Mouse (Mus musculus) heart, embryonic 12.5 days (tissue): ENCODE results near the gene Sgsm2. TPM values are rescaled to one million over a fixed set of nuclear protein-coding genes. Genes with fewer than 3 reads are reported as not detected.

Source experiments
- ATAC-seq: fragments of 200-750 bp; cut with Nextera tagmentation; 2 replicates; pipeline ENCODE4 v1.8.0; 2017; ENCODE audit warnings: moderate TSS enrichment, moderate library complexity; ENCODE audit not compliant: insufficient number of reproducible peaks, low FRiP score
- H3K27ac ChIP-seq: fragments of 300-500 bp; sonication (generic); 2 replicates; pipeline ENCODE4 v1.5.1; 2016; ENCODE audit warnings: mild to moderate bottlenecking, moderate library complexity; ENCODE audit not compliant: poor library complexity, severe bottlenecking
- H3K27me3 ChIP-seq: fragments of 300-500 bp; sonication (generic); replicated peaks from 2 replicates; pipeline ENCODE4 v1.6.1; 2016; ENCODE audit warnings: mild to moderate bottlenecking, moderate library complexity
- H3K36me3 ChIP-seq: fragments of 300-500 bp; sonication (generic); 2 replicates; pipeline ENCODE4 v1.6.1; 2016; ENCODE audit warnings: mild to moderate bottlenecking, moderate library complexity
- H3K4me1 ChIP-seq: fragments of 300-500 bp; sonication (generic); replicated peaks from 2 replicates; pipeline ENCODE4 v1.6.1; 2016; ENCODE audit warnings: mild to moderate bottlenecking
- H3K4me2 ChIP-seq: fragments of 300-500 bp; sonication (generic); 2 replicates; pipeline ENCODE4 v1.6.1; 2016; ENCODE audit warnings: mild to moderate bottlenecking, moderate library complexity
- H3K4me3 ChIP-seq: fragments of 300-500 bp; sonication (generic); 2 replicates; pipeline ENCODE4 v1.5.1; 2016; ENCODE audit warnings: mild to moderate bottlenecking
- H3K9ac ChIP-seq: fragments of 300-500 bp; sonication (generic); 2 replicates; pipeline ENCODE4 v1.6.1; 2016; ENCODE audit warnings: mild to moderate bottlenecking, moderate library complexity
- H3K9me3 ChIP-seq: fragments of 300-500 bp; sonication (generic); replicated peaks from 2 replicates; pipeline ENCODE4 v1.6.1; 2016; ENCODE audit warnings: mild to moderate bottlenecking, moderate library complexity
- WGBS: fragments of 180-500 bp; shearing (Covaris S2); methylation state at CpG from one replicate; pipeline ENCODE4 v1.1.7; 2016; 5-methylcytosine and 5-hydroxymethylcytosine counted together
- microRNA-seq: library from miRNA; unstranded; fragments of <30 nt; microRNA quantifications from one replicate; pipeline ENCODE4, GENCODE M21; 2017
- polyA plus RNA-seq: library from polyadenylated mRNA; unstranded; fragments of >200 nt; fragmentation: Nextera tagmentation; extraction: Ambion mirVana; gene quantifications from 2 replicates; pipeline ENCODE4 v1.2.1, GENCODE M21; 2016

Sgsm2 gene
- polyA plus RNA-seq, 1 experiment from 2014 or later: 6.6 TPM

DNA sequence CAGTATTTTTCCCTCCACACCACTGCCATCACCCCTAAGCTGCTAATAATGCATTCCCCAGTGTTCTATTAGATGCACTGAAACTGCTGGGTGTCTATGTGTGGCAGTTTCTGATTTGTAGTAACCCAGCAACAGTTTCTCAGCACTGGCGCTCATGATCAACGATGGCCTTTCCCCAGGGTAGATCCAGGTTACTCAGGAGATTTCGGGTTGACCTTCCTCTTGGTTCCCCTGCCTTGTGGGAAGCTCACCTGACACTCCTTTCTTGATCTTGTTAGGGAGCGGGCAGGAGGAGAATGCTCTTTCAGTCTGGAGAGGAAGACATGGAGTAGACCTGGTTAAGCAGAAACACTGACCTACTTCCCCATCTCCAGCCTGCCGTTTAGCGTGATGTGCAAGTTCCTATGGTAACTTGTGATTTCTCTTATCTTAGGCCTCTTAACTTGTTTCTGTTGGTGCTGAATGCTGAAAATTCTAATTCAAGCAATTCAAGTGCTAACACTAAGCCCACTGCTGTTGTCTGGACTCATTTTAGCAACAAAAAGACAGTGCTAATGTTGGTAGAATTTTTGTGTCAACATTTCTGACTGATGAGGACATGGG lies 88.5 kb downstream of the Sgsm2 start:
- Histone ChIP-seq H3K4me3 (no peak overlapping the region), H3K4me2 (no peak overlapping the region), H3K9me3 (no peaks in the 10 kb centered on the region), H3K4me1 (peaks cover 8% of the 10 kb centered on the region), H3K36me3 (peaks cover 61% of the 10 kb centered on the region), H3K27ac (no peak overlapping the region), H3K27me3 (no peaks in the 10 kb centered on the region), H3K9ac (no peak overlapping the region)
- no peak for ATAC-seq
- 85% methylated on average over 6 of the region's 6 CpGs for WGBS

- H3K9ac ChIP-seq: no peak overlapping the region
- H3K4me3 ChIP-seq: no peak overlapping the region
- no peak for ATAC-seq
- WGBS: 94% methylated on average over 6 of the region's 6 CpGs
- H3K4me2 ChIP-seq: no peak overlapping the region
- H3K36me3 ChIP-seq: peaks cover 60% of the 10 kb centered on the region
- no peaks in the 10 kb centered on the region for H3K27me3 ChIP-seq
- peaks cover 8% of the 10 kb centered on the region for H3K4me1 ChIP-seq
- H3K9me3 ChIP-seq: no peaks in the 10 kb centered on the region
- H3K27ac ChIP-seq: no peak overlapping the region
Measured at GRCm38 (mm10) chr11:74807246-74807882, 89.5 kb downstream of the Sgsm2 start.

GRCm38 (mm10) chr11:74804081-74804627 lies 92.7 kb downstream of the Sgsm2 start:
- WGBS: 86% methylated on average over 3 of the region's 3 CpGs
- Histone ChIP-seq H3K4me2 (no peak overlapping the region), H3K27me3 (no peaks in the 10 kb centered on the region), H3K27ac (no peak overlapping the region), H3K9ac (no peak overlapping the region), H3K36me3 (peaks cover 68% of the 10 kb centered on the region), H3K9me3 (no peaks in the 10 kb centered on the region), H3K4me1 (peaks cover 3% of the 10 kb centered on the region; the same call in 1 of the 2 replicates), H3K4me3 (no peak overlapping the region)
- ATAC-seq: no peak

DNA sequence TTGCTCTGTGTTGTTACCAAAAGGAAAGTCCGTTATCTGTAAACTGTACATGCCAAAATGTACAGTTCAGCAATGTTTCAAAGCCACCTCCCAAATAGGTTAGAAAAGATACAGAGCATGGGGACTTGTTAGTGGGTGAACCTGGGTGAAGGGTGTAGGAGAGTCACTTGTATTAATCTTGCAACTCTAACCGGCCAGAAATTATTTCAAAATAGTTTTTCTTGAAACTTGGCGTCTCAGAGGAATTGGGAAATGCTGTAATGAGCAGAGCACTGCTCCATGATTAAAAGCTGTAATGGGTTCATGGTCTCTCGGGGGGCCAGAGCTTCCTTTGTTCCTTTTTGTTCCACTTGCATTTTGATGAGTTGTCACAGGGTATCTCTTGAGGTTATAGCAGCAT lies 96.2 kb downstream of the Sgsm2 start:
- Histone ChIP-seq H3K4me2 (no peak overlapping the region), H3K27ac (no peak overlapping the region), H3K36me3 (peaks cover 67% of the 10 kb centered on the region), H3K4me1 (peaks cover 3% of the 10 kb centered on the region; the same call in 1 of the 2 replicates), H3K4me3 (no peak overlapping the region), H3K9me3 (no peaks in the 10 kb centered on the region), H3K27me3 (no peaks in the 10 kb centered on the region), H3K9ac (no peak overlapping the region)
- WGBS: 88% methylated on average over 4 of the region's 4 CpGs
- no peak for ATAC-seq

Small RNA genes lying within 50 kb of the gene (microRNA-seq; reads per million reads assigned to microRNA genes)
- gene Mir6926: not detected

Other genes with a start within 250 kb of the Sgsm2 start
- gene Cluh, start 247.6 kb downstream of the Sgsm2 start, polyA plus RNA-seq: 70.0 and 71.3 TPM in 2 replicates
- 57.7 and 63.4 TPM in 2 replicates for gene Pafah1b1, start 172.4 kb downstream of the Sgsm2 start, polyA plus RNA-seq
- 34.6 and 37.0 TPM in 2 replicates for gene Mettl16, start 126.2 kb downstream of the Sgsm2 start, polyA plus RNA-seq
- 4.0 and 4.8 TPM in 2 replicates for gene Mnt, start 66.1 kb downstream of the Sgsm2 start, polyA plus RNA-seq
- 31.6 and 33.5 TPM in 2 replicates for gene Tsr1, start 1.0 kb upstream of the Sgsm2 start, polyA plus RNA-seq
- gene Smg6, start 28.8 kb upstream of the Sgsm2 start, polyA plus RNA-seq: 13.4 and 14.7 TPM in 2 replicates
- 21.1 and 21.5 TPM in 2 replicates for gene Srr, start 28.9 kb upstream of the Sgsm2 start, polyA plus RNA-seq